Mouse (Mus musculus) R1 (cell line): ENCODE measurements around the gene Crybb1.

ENCODE experiments used
- DNase-seq: peaks from one replicate; pipeline ENCODE4 v3.0.0-alpha.2; 2018; ENCODE audit warnings: low read depth, low spot score

Gene Crybb1

GRCm38 (mm10) chr5:112255426-112255825 is at the start of gene Crybb1:
Gene Crybb1 (plus strand): TSS chr5:112255815.
- no peak for DNase-seq

- DNase-seq = peak; percentile 84
Observed at GRCm38 (mm10) chr5:112206543-112207255, 48.9 kb upstream of the Crybb1 start.

DNA sequence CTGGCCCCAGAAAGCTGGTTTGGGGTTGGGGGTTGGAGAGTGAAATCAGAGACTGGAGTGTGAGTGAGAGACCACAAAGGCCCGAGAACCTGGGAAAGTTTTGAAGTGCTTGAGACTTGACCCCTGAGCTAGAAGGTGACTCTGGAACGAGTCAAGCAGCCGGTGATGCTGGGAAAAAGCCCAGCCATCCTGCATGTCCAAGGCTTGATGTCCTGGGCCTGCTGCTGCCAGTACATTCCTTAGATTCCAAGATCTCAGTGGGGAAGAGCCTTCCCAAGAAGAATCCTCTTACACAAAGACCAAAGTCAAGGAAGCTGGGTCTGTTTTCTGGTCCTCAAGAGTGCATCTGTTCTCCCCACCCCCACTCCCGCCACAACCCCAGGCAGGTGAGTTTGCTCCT is 47.3 kb upstream of the Crybb1 start:
- peak; percentile 81 for DNase-seq

DNA sequence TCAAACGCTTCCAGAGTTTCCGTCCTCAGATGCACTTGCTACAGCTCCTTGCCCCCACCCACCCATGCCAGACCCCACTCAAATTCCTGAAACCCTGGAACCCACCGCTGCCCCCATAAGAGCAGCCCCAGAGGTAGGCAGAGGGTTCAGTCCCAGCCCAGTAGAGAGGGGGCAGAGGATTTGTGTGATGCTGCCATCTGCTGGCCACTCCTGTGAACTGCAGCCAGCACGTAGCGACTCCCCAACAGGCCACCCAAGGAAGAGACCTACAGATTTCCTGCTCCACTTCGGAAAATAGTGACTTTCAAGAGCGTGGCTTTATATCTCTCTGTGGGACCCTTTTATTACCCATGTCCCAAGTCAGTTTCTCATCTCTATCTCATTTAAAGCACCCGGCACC is 45.5 kb upstream of the Crybb1 start:
- peak; percentile 73 for DNase-seq

- no peak for DNase-seq
Observed at GRCm38 (mm10) chr5:112211911-112212310, 43.7 kb upstream of the Crybb1 start.

- DNase-seq = no peak
Observed at GRCm38 (mm10) chr5:112212711-112213264, 42.8 kb upstream of the Crybb1 start.

- peak; percentile 49 for DNase-seq
Observed at GRCm38 (mm10) chr5:112213331-112214240, 42.0 kb upstream of the Crybb1 start.

- peak; percentile 82 for DNase-seq
Observed at GRCm38 (mm10) chr5:112214419-112214818, 41.2 kb upstream of the Crybb1 start.

- DNase-seq = peak; percentile 83
Observed at GRCm38 (mm10) chr5:112215291-112215751, 40.3 kb upstream of the Crybb1 start.

GRCm38 (mm10) chr5:112215801-112216251 is 39.8 kb upstream of the Crybb1 start:
- no peak for DNase-seq

DNA sequence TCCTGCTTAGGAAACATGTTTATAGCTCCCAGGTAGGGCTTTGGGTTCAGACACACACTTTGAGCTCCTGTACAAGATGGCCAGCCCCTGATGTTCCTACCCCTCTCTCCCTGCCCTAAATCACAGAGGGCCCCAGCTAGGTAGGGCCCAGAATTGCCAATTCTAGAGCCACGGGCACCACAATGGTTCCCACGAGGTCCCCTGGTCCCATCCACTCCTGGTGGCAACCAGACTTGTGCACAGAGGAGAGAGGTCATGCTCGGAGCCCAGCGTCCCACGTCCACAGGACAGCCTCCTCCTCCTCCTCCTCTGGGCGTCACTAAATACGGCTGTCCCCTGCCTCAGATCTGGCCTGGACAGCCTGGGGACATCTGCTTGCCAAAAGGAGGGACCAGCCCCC is 39.3 kb upstream of the Crybb1 start:
- DNase-seq = no peak

DNA sequence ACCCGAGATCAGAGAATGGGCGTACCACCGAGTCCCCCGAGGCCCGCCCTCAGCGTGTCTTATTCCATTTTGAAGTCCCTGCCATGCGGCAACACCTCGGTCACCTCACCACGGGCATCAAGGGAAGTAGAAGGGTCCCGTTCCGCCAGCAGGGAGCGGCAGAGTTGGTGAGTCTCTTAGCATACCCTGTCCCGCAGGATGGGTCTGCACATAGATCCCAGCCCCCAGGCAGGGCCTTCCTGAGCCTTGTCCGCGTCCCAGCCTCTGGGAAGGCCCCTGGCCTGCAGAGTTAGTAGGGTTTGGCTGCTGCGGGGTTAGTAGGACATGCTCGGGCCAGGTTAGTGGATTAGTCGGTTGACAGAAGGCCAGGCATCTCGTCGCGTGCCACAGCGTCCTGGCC is 38.6 kb upstream of the Crybb1 start:
- no peak for DNase-seq

- DNase-seq = no peak
Observed at GRCm38 (mm10) chr5:112218679-112219078, 36.9 kb upstream of the Crybb1 start.

DNA sequence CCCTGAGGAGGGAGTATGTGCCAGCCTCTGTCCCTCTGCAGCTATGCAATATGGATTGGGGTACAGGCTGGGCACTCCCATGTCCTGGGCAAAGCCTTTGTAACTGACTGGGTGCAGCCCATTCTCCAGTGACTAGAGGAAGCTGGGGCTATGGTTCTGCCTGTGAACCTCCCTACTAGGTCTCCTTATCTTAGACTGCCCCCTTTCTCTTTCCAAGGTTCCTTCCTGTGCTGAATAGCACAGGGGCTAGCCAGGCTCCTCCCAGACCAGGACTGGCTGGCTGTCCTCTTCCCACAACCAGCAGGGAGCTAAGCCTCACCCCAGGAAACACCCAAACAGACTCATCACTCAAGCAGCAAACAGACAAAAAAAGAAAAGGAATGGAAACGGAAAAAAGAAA is 36.2 kb upstream of the Crybb1 start:
- no peak for DNase-seq

- no peak for DNase-seq
Observed at GRCm38 (mm10) chr5:112220203-112220602, 35.4 kb upstream of the Crybb1 start.

- DNase-seq = no peak
Observed at GRCm38 (mm10) chr5:112225591-112225990, 30.0 kb upstream of the Crybb1 start.

DNA sequence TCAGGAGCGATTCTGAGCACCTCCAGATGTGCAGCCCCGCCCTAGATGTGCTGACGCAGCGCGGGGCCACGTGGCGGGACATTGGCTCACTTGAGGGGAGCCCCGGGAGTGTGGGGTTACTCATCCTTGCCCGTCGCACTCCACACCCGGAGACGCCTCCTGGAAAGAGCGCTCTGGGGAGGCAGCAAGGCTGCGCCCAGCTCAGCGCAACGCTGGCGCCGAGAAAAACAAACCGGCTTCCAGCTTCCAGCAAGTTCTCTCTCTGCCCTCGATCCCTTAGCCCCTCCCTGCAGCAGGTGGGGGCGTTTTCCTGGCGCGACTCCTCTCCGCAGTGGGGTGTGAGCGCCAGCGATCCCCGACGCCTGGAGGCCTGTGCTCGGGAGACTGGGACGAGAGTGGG is 28.3 kb upstream of the Crybb1 start:
- no peak for DNase-seq

DNA sequence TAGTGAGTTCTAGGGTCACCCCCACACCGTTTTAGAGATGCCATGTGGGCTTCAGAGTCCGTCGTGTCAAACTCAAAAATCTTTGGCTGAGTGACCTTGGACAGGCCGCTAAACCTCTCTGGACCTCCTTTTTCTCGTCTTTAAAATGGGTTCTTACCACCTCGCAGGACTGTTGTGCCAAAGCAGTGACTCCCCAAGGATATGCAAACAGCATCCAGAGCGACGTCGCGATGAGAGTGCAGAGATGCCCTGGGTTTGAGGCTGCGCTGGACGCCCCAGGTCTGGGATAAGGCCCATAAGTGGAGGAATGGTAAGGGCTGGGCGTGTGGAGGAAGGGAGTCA is 27.7 kb upstream of the Crybb1 start:
- DNase-seq = no peak

DNA sequence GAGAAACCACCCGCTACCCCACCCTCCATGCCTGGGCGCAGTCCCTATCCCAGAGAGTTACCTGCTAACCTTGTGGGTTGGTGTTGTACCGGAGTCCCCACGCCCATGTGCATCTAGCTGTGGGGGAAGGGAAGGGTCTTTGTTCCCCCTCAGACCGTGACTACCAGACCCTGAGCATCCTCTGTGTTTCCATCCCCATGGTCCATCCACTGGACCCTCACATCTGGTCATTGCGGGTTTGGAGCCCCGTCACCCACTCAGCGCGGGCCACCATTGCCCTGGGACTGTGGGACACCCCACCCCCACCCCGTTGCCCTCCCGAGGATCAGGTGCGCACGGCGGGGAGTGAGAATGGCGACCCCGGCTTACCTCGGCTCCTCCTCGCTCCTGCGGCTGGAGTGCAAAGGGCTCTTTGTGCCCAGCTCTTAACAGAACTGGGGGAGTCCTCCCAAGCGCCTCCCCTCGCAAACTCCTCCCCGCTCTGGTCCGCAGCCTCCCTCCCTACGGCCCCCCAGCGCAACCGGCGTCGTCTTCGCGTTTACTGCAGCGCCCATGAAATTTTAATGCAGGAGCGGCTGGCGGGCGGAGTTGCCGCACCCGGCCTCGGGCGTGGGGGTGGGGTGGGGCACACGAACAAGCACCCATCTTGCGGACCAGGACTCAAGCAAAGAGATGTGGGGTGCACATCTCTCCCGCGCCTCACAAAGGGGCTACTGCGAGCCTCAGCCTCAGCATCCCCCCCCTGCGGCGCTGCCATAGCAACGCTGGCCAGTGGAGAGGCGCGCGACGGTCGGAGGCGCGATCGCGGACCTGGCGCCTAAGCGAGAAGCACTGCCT is 27.2 kb upstream of the Crybb1 start:
- peak; percentile 56 for DNase-seq

- DNase-seq = peak; percentile 92
Observed at GRCm38 (mm10) chr5:112235806-112236205, 19.8 kb upstream of the Crybb1 start.

- DNase-seq = no peak
Observed at GRCm38 (mm10) chr5:112236631-112237030, 19.0 kb upstream of the Crybb1 start.
